Mouse (Mus musculus) limb, embryonic 12.5 days (tissue): Measurements from ENCODE around the gene Psrc1. TPM values are rescaled to one million over a fixed set of nuclear protein-coding genes. Genes with fewer than 3 reads are reported as not detected.

ENCODE experiments used
- ATAC-seq: fragments of 200-750 bp; cut with Nextera tagmentation; 2 replicates; pipeline ENCODE4 v1.8.0; 2017; ENCODE audit warnings: low read depth, moderate TSS enrichment; ENCODE audit not compliant: insufficient number of reproducible peaks, insufficient read depth, low FRiP score, low TSS enrichment
- H3K27ac ChIP-seq: fragments of 300-500 bp; sonication (generic); 2 replicates; pipeline ENCODE4 v1.5.1; 2016; ENCODE audit warnings: mild to moderate bottlenecking, moderate library complexity
- H3K27me3 ChIP-seq: fragments of 300-500 bp; sonication (generic); 2 replicates; pipeline ENCODE4 v1.6.1; 2016; ENCODE audit warnings: mild to moderate bottlenecking, moderate library complexity
- H3K36me3 ChIP-seq: fragments of 300-500 bp; sonication (generic); 2 replicates; pipeline ENCODE4 v1.6.1; 2016; ENCODE audit warnings: mild to moderate bottlenecking, moderate library complexity
- H3K4me1 ChIP-seq: fragments of 300-500 bp; sonication (generic); replicated peaks from 2 replicates; pipeline ENCODE4 v1.6.1; 2016
- H3K4me2 ChIP-seq: fragments of 300-500 bp; sonication (generic); 2 replicates; pipeline ENCODE4 v1.6.1; 2016; ENCODE audit warnings: mild to moderate bottlenecking, moderate library complexity
- H3K4me3 ChIP-seq: fragments of 300-500 bp; sonication (generic); replicated peaks from 2 replicates; pipeline ENCODE4 v1.5.1; 2016; ENCODE audit warnings: mild to moderate bottlenecking
- H3K9ac ChIP-seq: fragments of 300-500 bp; sonication (generic); replicated peaks from 2 replicates; pipeline ENCODE4 v1.6.1; 2016; ENCODE audit warnings: mild to moderate bottlenecking, moderate library complexity
- H3K9me3 ChIP-seq: fragments of 300-500 bp; sonication (generic); 2 replicates; pipeline ENCODE4 v1.6.1; 2016; ENCODE audit warnings: mild to moderate bottlenecking, moderate library complexity
- WGBS: fragments of 180-500 bp; shearing (Covaris S2); methylation state at CpG from one replicate; pipeline ENCODE4 v1.1.7; 2016; 5-methylcytosine and 5-hydroxymethylcytosine counted together
- polyA plus RNA-seq: library from polyadenylated mRNA; unstranded; fragments of >200 nt; fragmentation: Nextera tagmentation; extraction: Ambion mirVana; gene quantifications from 2 replicates; pipeline ENCODE4 v1.2.1, GENCODE M21; 2016

Gene Psrc1
- polyA plus RNA-seq, 1 experiment from 2014 or later: 83.5 TPM

- Histone ChIP-seq H3K4me1 (peaks cover 8% of the 10 kb centered on the region), H3K9me3 (peaks cover 14% of the 10 kb centered on the region), H3K4me3 (no peak overlapping the region), H3K9ac (peak overlapping the region; percentile 18; the same call in 1 of the 2 replicates), H3K27ac (no peak overlapping the region), H3K27me3 (peaks cover 8% of the 10 kb centered on the region), H3K36me3 (peaks cover 37% of the 10 kb centered on the region), H3K4me2 (0 out of 2 replicates have a peak overlapping the region, but pooled peaks have one; percentile 3)
- no peak for ATAC-seq
- WGBS: 64% methylated on average over 8 of the region's 8 CpGs
Observed at GRCm38 (mm10) chr3:108409656-108410358, 26.2 kb downstream of the Psrc1 start.

- H3K27ac ChIP-seq: no peak overlapping the region
- no peak overlapping the region for H3K4me3 ChIP-seq
- H3K9ac ChIP-seq: peak overlapping the region; percentile 18; the same call in 1 of the 2 replicates
- H3K36me3 ChIP-seq: peaks cover 37% of the 10 kb centered on the region
- H3K4me1 ChIP-seq: peaks cover 6% of the 10 kb centered on the region
- 48% methylated on average over 5 of the region's 5 CpGs for WGBS
- H3K4me2 ChIP-seq: 0 out of 2 replicates have a peak overlapping the region, but pooled peaks have one; percentile 3
- no peak for ATAC-seq
- peaks cover 14% of the 10 kb centered on the region for H3K9me3 ChIP-seq
- peaks cover 13% of the 10 kb centered on the region for H3K27me3 ChIP-seq
Observed at GRCm38 (mm10) chr3:108410359-108410714, 26.7 kb downstream of the Psrc1 start.

- H3K9ac ChIP-seq: peak overlapping the region; percentile 35; the same call in 1 of the 2 replicates
- peaks cover 18% of the 10 kb centered on the region for H3K27me3 ChIP-seq
- 64% methylated on average over 5 of the region's 5 CpGs for WGBS
- H3K4me2 ChIP-seq: no peak overlapping the region
- no peak overlapping the region for H3K27ac ChIP-seq
- H3K4me1 ChIP-seq: no peaks in the 10 kb centered on the region; the same call in 1 of the 2 replicates
- ATAC-seq: no peak
- peaks cover 37% of the 10 kb centered on the region for H3K36me3 ChIP-seq
- no peak overlapping the region for H3K4me3 ChIP-seq
- peaks cover 14% of the 10 kb centered on the region for H3K9me3 ChIP-seq
Observed at GRCm38 (mm10) chr3:108411026-108411753, 27.6 kb downstream of the Psrc1 start.

- Histone ChIP-seq H3K9ac (no peak overlapping the region), H3K27me3 (peaks cover 24% of the 10 kb centered on the region), H3K27ac (no peak overlapping the region), H3K4me3 (no peak overlapping the region), H3K9me3 (peaks cover 14% of the 10 kb centered on the region), H3K4me1 (no peaks in the 10 kb centered on the region; the same call in 1 of the 2 replicates), H3K4me2 (no peak overlapping the region), H3K36me3 (peaks cover 32% of the 10 kb centered on the region)
- 79% methylated on average over 8 of the region's 8 CpGs for WGBS
- ATAC-seq: no peak
Observed at GRCm38 (mm10) chr3:108411754-108412121, 28.1 kb downstream of the Psrc1 start.

GRCm38 (mm10) chr3:108413634-108414360 lies 30.2 kb downstream of the Psrc1 start:
- H3K4me1 ChIP-seq: no peaks in the 10 kb centered on the region; the same call in 1 of the 2 replicates
- H3K4me3 ChIP-seq: no peak overlapping the region
- no peak overlapping the region for H3K27ac ChIP-seq
- ATAC-seq: no peak
- H3K9ac ChIP-seq: no peak overlapping the region
- peaks cover 14% of the 10 kb centered on the region for H3K9me3 ChIP-seq
- no peak overlapping the region for H3K4me2 ChIP-seq
- H3K27me3 ChIP-seq: peaks cover 42% of the 10 kb centered on the region
- WGBS: 97% methylated on average over 35 of the region's 35 CpGs
- H3K36me3 ChIP-seq: peaks cover 28% of the 10 kb centered on the region

- H3K27ac ChIP-seq: peak within 1 kb of the TSS; percentile 45; the same call in 1 of the 2 replicates
- peak within 1 kb of the TSS; percentile 79 for H3K9ac ChIP-seq
- ATAC-seq: no peak
- H3K4me2 ChIP-seq: peak within 1 kb of the TSS; percentile 99
- H3K4me1 ChIP-seq: no peaks in the 10 kb centered on the region; the same call in 1 of the 2 replicates
- peaks cover 42% of the 10 kb centered on the region for H3K27me3 ChIP-seq
- 6% methylated on average over 67 of the region's 67 CpGs for WGBS
- peaks cover 14% of the 10 kb centered on the region for H3K9me3 ChIP-seq
- H3K4me3 ChIP-seq: peak within 1 kb of the TSS; percentile 78
- peaks cover 28% of the 10 kb centered on the region for H3K36me3 ChIP-seq
Observed at GRCm38 (mm10) chr3:108414857-108415830, 31.5 kb downstream of the Psrc1 start, which contains the start of gene Celsr2. Gene Celsr2, minus strand, starts transcription at chr3:108415552.

- H3K4me3 ChIP-seq: peak overlapping the region; percentile 78
- H3K4me2 ChIP-seq: peak overlapping the region; percentile 99
- peaks cover 28% of the 10 kb centered on the region for H3K36me3 ChIP-seq
- H3K9ac ChIP-seq: peak overlapping the region; percentile 79
- H3K4me1 ChIP-seq: no peaks in the 10 kb centered on the region; the same call in 1 of the 2 replicates
- peak overlapping the region; percentile 45; the same call in 1 of the 2 replicates for H3K27ac ChIP-seq
- H3K9me3 ChIP-seq: peaks cover 14% of the 10 kb centered on the region
- WGBS: under 1% methylated on average over 48 of the region's 48 CpGs
- ATAC-seq: peak; percentile 60; the same call in 1 of the 2 replicates
- H3K27me3 ChIP-seq: peaks cover 42% of the 10 kb centered on the region
Observed at GRCm38 (mm10) chr3:108415831-108416223, 32.2 kb downstream of the Psrc1 start.

- 35% methylated on average over 6 of the region's 6 CpGs for WGBS
- Histone ChIP-seq H3K9ac (no peak overlapping the region), H3K36me3 (peaks cover 32% of the 10 kb centered on the region), H3K27me3 (peaks cover 8% of the 10 kb centered on the region; the same call in 1 of the 2 replicates), H3K27ac (no peak overlapping the region), H3K4me1 (peaks cover 12% of the 10 kb centered on the region), H3K4me2 (no peak overlapping the region), H3K4me3 (no peak overlapping the region), H3K9me3 (no peaks in the 10 kb centered on the region)
- no peak for ATAC-seq
Observed at GRCm38 (mm10) chr3:108423006-108423405, 39.4 kb downstream of the Psrc1 start.

- no peaks in the 10 kb centered on the region for H3K9me3 ChIP-seq
- 25% methylated on average over 11 of the region's 11 CpGs for WGBS
- H3K27me3 ChIP-seq: no peaks in the 10 kb centered on the region
- peaks cover 12% of the 10 kb centered on the region for H3K4me1 ChIP-seq
- 0 out of 2 replicates have a peak overlapping the region, but pooled peaks have one; percentile 18 for H3K9ac ChIP-seq
- ATAC-seq: peak; percentile 64
- H3K4me3 ChIP-seq: no peak overlapping the region
- H3K36me3 ChIP-seq: peaks cover 43% of the 10 kb centered on the region
- H3K27ac ChIP-seq: peak overlapping the region; percentile 50; the same call in 1 of the 2 replicates
- H3K4me2 ChIP-seq: peak overlapping the region; percentile 34
Observed at GRCm38 (mm10) chr3:108423844-108424801, 40.5 kb downstream of the Psrc1 start.
